Mouse (Mus musculus) midbrain, embryonic 14.5 days (tissue): Measurements from ENCODE around the gene Shcbp1l. TPM values are rescaled to one million over a fixed set of nuclear protein-coding genes. Genes with fewer than 3 reads are reported as not detected.

Experiments
- ATAC-seq: fragments of 200-750 bp; cut with Nextera tagmentation; 2 replicates; pipeline ENCODE4 v1.8.0; 2017; ENCODE audit warnings: moderate number of reproducible peaks, moderate library complexity; ENCODE audit not compliant: low FRiP score, low TSS enrichment
- DNase-seq: peaks from one replicate; pipeline ENCODE4 v3.0.0-alpha.2; 2015
- H3K27ac ChIP-seq: fragments of 300-500 bp; sonication (generic); replicated peaks from 2 replicates; pipeline ENCODE4 v1.5.1; 2014; ENCODE audit warnings: mild to moderate bottlenecking, low read depth, low read length, moderate library complexity
- H3K27me3 ChIP-seq: fragments of 300-500 bp; sonication (generic); 2 replicates; pipeline ENCODE4 v1.6.1; 2014; ENCODE audit warnings: low read length, control low read depth, mixed read lengths; ENCODE audit not compliant: control insufficient read depth, insufficient read depth
- H3K36me3 ChIP-seq: fragments of 300-500 bp; sonication (generic); 2 replicates; pipeline ENCODE4 v1.6.1; 2014; ENCODE audit warnings: low read length, control low read depth; ENCODE audit not compliant: control insufficient read depth, insufficient read depth
- H3K4me1 ChIP-seq: fragments of 300-500 bp; sonication (generic); 2 replicates; pipeline ENCODE4 v1.6.1; 2014; ENCODE audit warnings: mild to moderate bottlenecking, antibody characterized with exemption, low read length, control low read depth; ENCODE audit not compliant: control insufficient read depth, insufficient read depth
- H3K4me2 ChIP-seq: fragments of 300-500 bp; sonication (generic); 2 replicates; pipeline ENCODE4 v1.6.1; 2014; ENCODE audit warnings: mild to moderate bottlenecking, low read length, moderate library complexity
- H3K4me3 ChIP-seq: fragments of 300-500 bp; sonication (generic); replicated peaks from 2 replicates; pipeline ENCODE4 v1.5.1; 2014; ENCODE audit warnings: low read depth, low read length
- H3K9ac ChIP-seq: fragments of 300-500 bp; sonication (generic); replicated peaks from 2 replicates; pipeline ENCODE4 v1.6.1; 2014; ENCODE audit warnings: mild to moderate bottlenecking, low read length, moderate library complexity
- H3K9me3 ChIP-seq: fragments of 300-500 bp; sonication (generic); 2 replicates; pipeline ENCODE4 v1.6.1; 2016; ENCODE audit warnings: low read length, control low read depth, mixed read lengths; ENCODE audit not compliant: control insufficient read depth
- WGBS: fragments of 180-500 bp; shearing (Covaris S2); extraction: QIAGEN DNeasy Blood & Tissue Kit; methylation state at CpG from one replicate; pipeline ENCODE4 v1.1.7; 2014; 5-methylcytosine and 5-hydroxymethylcytosine counted together
- polyA plus RNA-seq: library from polyadenylated mRNA; unstranded; fragments of >200 nt; fragmentation: Nextera tagmentation; extraction: Ambion mirVana; gene quantifications from 2 replicates; pipeline ENCODE4 v1.2.1, GENCODE M21; 2014

The Shcbp1l gene
- polyA plus RNA-seq, 1 experiment from 2014 or later, result 0.26 TPM

- Histone ChIP-seq H3K4me3 (peak overlapping the region; percentile 100), H3K9ac (peak overlapping the region; percentile 95), H3K4me1 (peaks cover 18% of the 10 kb centered on the region), H3K36me3 (peaks cover 8% of the 10 kb centered on the region; the same call in 1 of the 2 replicates), H3K4me2 (peak overlapping the region; percentile 71), H3K27me3 (no peaks in the 10 kb centered on the region), H3K27ac (peak overlapping the region; percentile 96), H3K9me3 (no peaks in the 10 kb centered on the region)
- peak; percentile 73 for DNase-seq
- under 1% methylated on average over 64 of the region's 64 CpGs for WGBS
- peak; percentile 87 for ATAC-seq
These were observed 62.0 kb downstream of the Shcbp1l start for GRCm38 (mm10) chr1:153486767-153487499.

- Histone ChIP-seq H3K9me3 (no peaks in the 10 kb centered on the region), H3K9ac (peak within 1 kb of the TSS; percentile 95), H3K27ac (peak within 1 kb of the TSS; percentile 96), H3K4me3 (peak within 1 kb of the TSS; percentile 100), H3K27me3 (no peaks in the 10 kb centered on the region), H3K4me1 (peaks cover 18% of the 10 kb centered on the region), H3K4me2 (peak within 1 kb of the TSS; percentile 71), H3K36me3 (peaks cover 3% of the 10 kb centered on the region; the same call in 1 of the 2 replicates)
- ATAC-seq (peak; percentile 92), DNase-seq (peak; percentile 100)
- WGBS, result under 1% methylated on average over 35 of the region's 35 CpGs
These were observed 62.5 kb downstream of the Shcbp1l start, which contains the start of gene Dhx9 for GRCm38 (mm10) chr1:153487500-153487879. Gene Dhx9, minus strand, starts transcription at chr1:153487660.

- H3K4me2 ChIP-seq, result no peak overlapping the region
- H3K9ac ChIP-seq, result no peak overlapping the region
- H3K36me3 ChIP-seq, result no peaks in the 10 kb centered on the region
- peaks cover 18% of the 10 kb centered on the region for H3K4me1 ChIP-seq
- 56% methylated on average over 7 of the region's 7 CpGs for WGBS
- ATAC-seq (no peak), DNase-seq (no peak)
- no peaks in the 10 kb centered on the region for H3K9me3 ChIP-seq
- no peak overlapping the region for H3K27ac ChIP-seq
- no peak overlapping the region for H3K4me3 ChIP-seq
- no peaks in the 10 kb centered on the region for H3K27me3 ChIP-seq
These were observed 64.2 kb downstream of the Shcbp1l start for GRCm38 (mm10) chr1:153489132-153489531.

GRCm38 (mm10) chr1:153489540-153489939, 64.6 kb downstream of the Shcbp1l start:
- ATAC-seq (no peak), DNase-seq (no peak)
- Histone ChIP-seq H3K4me2 (no peak overlapping the region), H3K4me3 (no peak overlapping the region), H3K4me1 (peaks cover 17% of the 10 kb centered on the region), H3K27ac (no peak overlapping the region), H3K36me3 (no peaks in the 10 kb centered on the region), H3K9ac (no peak overlapping the region), H3K27me3 (no peaks in the 10 kb centered on the region), H3K9me3 (no peaks in the 10 kb centered on the region)
- WGBS, result 43% methylated on average over 2 of the region's 2 CpGs

GRCm38 (mm10) chr1:153489963-153490362, 65.0 kb downstream of the Shcbp1l start:
- Histone ChIP-seq H3K27me3 (no peaks in the 10 kb centered on the region), H3K27ac (no peak overlapping the region), H3K9me3 (no peaks in the 10 kb centered on the region), H3K9ac (no peak overlapping the region), H3K36me3 (no peaks in the 10 kb centered on the region), H3K4me1 (peaks cover 13% of the 10 kb centered on the region), H3K4me3 (no peak overlapping the region), H3K4me2 (no peak overlapping the region)
- DNase-seq, result no peak
- 89% methylated on average over 4 of the region's 4 CpGs for WGBS
- no peak for ATAC-seq

- H3K27me3 ChIP-seq, result no peaks in the 10 kb centered on the region
- no peak for DNase-seq
- no peaks in the 10 kb centered on the region for H3K9me3 ChIP-seq
- no peaks in the 10 kb centered on the region for H3K4me1 ChIP-seq
- ATAC-seq, result no peak
- H3K4me3 ChIP-seq, result no peak overlapping the region
- H3K36me3 ChIP-seq, result no peaks in the 10 kb centered on the region
- H3K4me2 ChIP-seq, result no peak overlapping the region
- H3K27ac ChIP-seq, result no peak overlapping the region
- no peak overlapping the region for H3K9ac ChIP-seq
- WGBS, result 85% methylated on average over 2 of the region's 2 CpGs
These were observed 66.4 kb downstream of the Shcbp1l start for GRCm38 (mm10) chr1:153491345-153491744.

GRCm38 (mm10) chr1:153491822-153492221, 66.9 kb downstream of the Shcbp1l start:
- no peak for DNase-seq
- H3K9ac ChIP-seq, result no peak overlapping the region
- WGBS, result 95% methylated on average over 1 of the region's 1 CpGs

GRCm38 (mm10) chr1:153493338-153493737, 68.4 kb downstream of the Shcbp1l start:
- H3K4me3 ChIP-seq, result no peak overlapping the region
- 18% methylated on average over 4 of the region's 4 CpGs for whole genome bisulfite sequencing
- no peaks in the 10 kb centered on the region for H3K9me3 ChIP-seq
- DNase-seq (no peak), ATAC-seq (no peak)
- H3K4me1 ChIP-seq, result no peaks in the 10 kb centered on the region
- no peak overlapping the region for H3K27ac ChIP-seq
- H3K27me3 ChIP-seq, result no peaks in the 10 kb centered on the region
- H3K36me3 ChIP-seq, result no peaks in the 10 kb centered on the region
- no peak overlapping the region for H3K9ac ChIP-seq
- H3K4me2 ChIP-seq, result no peak overlapping the region

More at GRCm38 (mm10) chr1:153491822-153492221, 66.9 kb downstream of the Shcbp1l start:
- H3K4me2 ChIP-seq, result no peak overlapping the region
- no peaks in the 10 kb centered on the region for H3K27me3 ChIP-seq
- H3K27ac ChIP-seq, result no peak overlapping the region
- H3K36me3 ChIP-seq, result no peaks in the 10 kb centered on the region
- H3K4me3 ChIP-seq, result no peak overlapping the region
- H3K9me3 ChIP-seq, result no peaks in the 10 kb centered on the region
- no peaks in the 10 kb centered on the region for H3K4me1 ChIP-seq
- no peak for ATAC-seq

- H3K36me3 ChIP-seq, result no peaks in the 10 kb centered on the region
- ATAC-seq (no peak), DNase-seq (no peak)
- no peaks in the 10 kb centered on the region for H3K9me3 ChIP-seq
- H3K4me1 ChIP-seq, result no peaks in the 10 kb centered on the region
- H3K27me3 ChIP-seq, result no peaks in the 10 kb centered on the region
- H3K9ac ChIP-seq, result no peak overlapping the region
- no peak overlapping the region for H3K4me3 ChIP-seq
- WGBS, result 25% methylated on average over 6 of the region's 6 CpGs
- no peak overlapping the region for H3K4me2 ChIP-seq
- H3K27ac ChIP-seq, result no peak overlapping the region
These were observed 69.0 kb downstream of the Shcbp1l start for GRCm38 (mm10) chr1:153493931-153494330.
